Mouse (Mus musculus): Measurements from ENCODE around the gene Olfr485.
"Not testable (repeated sequence)": the region's sequence is repeated elsewhere in the genome, so short reads cannot be mapped to it uniquely, and the experiment has no call there.

Olfr485 gene

GRCm38 (mm10) chr7:108159771-108160170, at the start of gene Olfr485:
Gene Olfr485, minus strand, starts transcription at chr7:108159871.
- DNase-seq (ENCODE audit: low read depth, low spot score), result no peak

- no peak for DNase-seq (ENCODE audit: low read depth, low spot score)
Measured at GRCm38 (mm10) chr7:108196938-108197337, 37.3 kb upstream of the Olfr485 start.

- DNase-seq (ENCODE audit: low read depth, low spot score), result not testable (repeated sequence)
Measured at GRCm38 (mm10) chr7:108196337-108196736, 36.7 kb upstream of the Olfr485 start.

GRCm38 (mm10) chr7:108192714-108193113, 33.0 kb upstream of the Olfr485 start:
- not testable (repeated sequence) for DNase-seq (ENCODE audit: low read depth, low spot score)

- DNase-seq (ENCODE audit: low read depth, low spot score), result not testable (repeated sequence)
Measured at GRCm38 (mm10) chr7:108191196-108191595, 31.5 kb upstream of the Olfr485 start.

- DNase-seq (ENCODE audit: low read depth, low spot score), result not testable (repeated sequence)
Measured at GRCm38 (mm10) chr7:108185237-108185636, 25.6 kb upstream of the Olfr485 start.

GRCm38 (mm10) chr7:108184401-108184800, 24.7 kb upstream of the Olfr485 start:
- DNase-seq (ENCODE audit: low read depth, low spot score), result not testable (repeated sequence)

- not testable (repeated sequence) for DNase-seq (ENCODE audit: low read depth, low spot score)
Measured at GRCm38 (mm10) chr7:108172642-108173041, 13.0 kb upstream of the Olfr485 start, which contains the start of gene Olfr486. Gene Olfr486, minus strand, starts transcription at chr7:108172742.

- DNase-seq (ENCODE audit: low read depth, low spot score), result no peak
Measured at GRCm38 (mm10) chr7:108127349-108127748, 32.3 kb downstream of the Olfr485 start, which contains the start of gene Olfr484. Gene Olfr484, minus strand, starts transcription at chr7:108127449.

- DNase-seq (ENCODE audit: low read depth, low spot score), result no peak
Measured at GRCm38 (mm10) chr7:108121416-108121815, 38.3 kb downstream of the Olfr485 start.

GRCm38 (mm10) chr7:108120681-108121080, 39.0 kb downstream of the Olfr485 start:
- no peak for DNase-seq (ENCODE audit: low read depth, low spot score)
